Mouse (Mus musculus) megakaryocyte-erythroid progenitor cell, adult 5 weeks (primary cell): ENCODE results near the gene Coq2. TPM values are rescaled to one million over a fixed set of nuclear protein-coding genes. Genes with fewer than 3 reads are reported as not detected.

ENCODE experiments used
- polyA plus RNA-seq: library from polyadenylated mRNA; stranded (reverse); fragments of >175 nt; gene quantifications from 2 replicates; pipeline ENCODE4 v1.2.3, GENCODE M21; 2012

Coq2 gene
- 52.9 and 54.3 TPM in 2 replicates for polyA plus RNA-seq

GRCm38 (mm10) chr5:100674711-100675376, at the start of gene Coq2:
Gene Coq2, minus strand, starts transcription at chr5:100675140.

GRCm38 (mm10) chr5:100719235-100720088, 44.5 kb upstream of the Coq2 start, which contains the start of gene Hpse:
Gene Hpse, minus strand, starts transcription at chr5:100719716.

Other genes with a start within 250 kb of the Coq2 start
- 1.5 and 1.6 TPM in 2 replicates for gene Lin54, start 174.5 kb downstream of the Coq2 start, polyA plus RNA-seq
- 9.5 and 12.0 TPM in 2 replicates for gene Cops4, start 156.8 kb downstream of the Coq2 start, polyA plus RNA-seq
- 60.6 and 83.1 TPM in 2 replicates for gene Plac8, start 102.9 kb downstream of the Coq2 start, polyA plus RNA-seq
- 11.0 and 19.0 TPM in 2 replicates for gene Hpse, start 44.6 kb upstream of the Coq2 start, polyA plus RNA-seq
- 13.7 and 16.2 TPM in 2 replicates for gene Helq, start 123.5 kb upstream of the Coq2 start, polyA plus RNA-seq
- 7.0 and 11.1 TPM in 2 replicates for gene Mrps18c, start 123.5 kb upstream of the Coq2 start, polyA plus RNA-seq
- 6.5 and 8.9 TPM in 2 replicates for gene Abraxas1, start 145.8 kb upstream of the Coq2 start, polyA plus RNA-seq
- gene Gpat3, start 170.6 kb upstream of the Coq2 start, polyA plus RNA-seq, result 0.15 and 0.28 TPM in 2 replicates